Mouse (Mus musculus) thymus, adult 18-20 months (tissue): ENCODE results near the gene Eef1e1.
"Not testable (repeated sequence)": the region's sequence is repeated elsewhere in the genome, so short reads cannot be mapped to it uniquely, and the experiment has no call there.

Experiments
- DNase-seq, 2 experiments: peaks; one replicate each; pipeline ENCODE4 v3.0.0; 2022; ENCODE audit warnings: mixed read lengths in 2 of 2

Eef1e1 gene

DNA sequence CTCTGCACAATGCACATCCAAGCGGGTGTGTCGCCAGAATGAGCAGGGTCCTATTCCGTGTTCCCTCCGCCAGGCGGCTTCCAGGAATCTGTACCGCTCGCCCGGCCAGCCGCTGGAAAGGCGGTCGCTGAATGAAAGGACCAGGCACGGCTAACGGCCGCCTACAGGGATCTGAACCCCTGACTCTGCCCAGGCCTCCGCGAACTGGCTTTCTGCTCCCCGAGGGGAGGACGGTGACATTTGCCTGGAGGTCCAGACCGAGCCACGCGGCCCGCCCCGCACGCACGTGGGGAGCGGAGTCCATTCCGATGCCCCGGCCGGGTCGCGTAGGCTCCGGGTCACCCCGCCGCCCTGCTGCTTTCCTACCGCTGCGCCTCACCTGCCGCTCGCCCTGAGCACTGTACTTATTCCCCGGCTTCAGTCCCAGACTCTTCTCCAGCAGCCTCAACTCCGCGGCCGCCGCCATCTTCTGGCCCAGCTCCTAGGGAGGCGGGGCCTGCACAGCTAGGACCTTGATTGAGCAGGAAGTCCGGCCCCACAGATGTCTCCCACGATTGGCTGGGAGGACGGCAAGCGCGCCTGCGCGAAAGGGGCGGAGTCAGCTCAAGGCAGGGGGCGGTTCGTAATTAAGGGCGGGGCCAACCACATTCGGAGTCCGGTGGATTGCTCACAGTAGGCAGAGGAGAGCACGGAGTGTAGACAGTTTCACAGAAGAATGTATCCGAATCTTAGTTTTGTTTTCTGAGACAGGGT, at the start of gene Eef1e1:
Gene Eef1e1, minus strand, starts transcription at position 531 of the 753 bp plus-strand sequence.
- peak; percentile 93 to 95 for DNase-seq

DNA sequence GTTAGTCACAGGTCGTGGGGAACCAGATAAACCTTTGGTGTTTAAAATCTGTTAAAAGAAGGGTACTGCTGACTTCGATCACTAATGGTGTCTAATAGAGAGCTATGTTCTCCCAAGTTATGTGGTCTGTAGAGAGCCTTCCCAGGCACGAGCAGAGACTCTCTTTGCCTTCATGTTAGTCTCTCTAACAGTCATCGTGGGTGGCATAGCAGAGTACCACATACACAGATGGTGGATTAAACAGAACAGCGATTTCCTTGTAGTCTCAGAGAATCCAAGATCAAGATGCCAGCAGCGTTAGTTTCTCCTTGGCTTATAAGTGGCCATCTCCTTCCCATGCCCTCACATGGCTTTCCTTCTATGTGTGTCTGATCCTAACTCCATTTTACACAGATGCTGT, 32.0 kb upstream of the Eef1e1 start:
- DNase-seq = no peak

GRCm38 (mm10) chr13:38690028-38690427, 31.2 kb upstream of the Eef1e1 start:
- no peak for DNase-seq

- no peak for DNase-seq
Observed at GRCm38 (mm10) chr13:38688761-38689160, 29.9 kb upstream of the Eef1e1 start.

GRCm38 (mm10) chr13:38672336-38672735, 13.5 kb upstream of the Eef1e1 start:
- DNase-seq = no peak

- not testable (repeated sequence) for DNase-seq
Observed at GRCm38 (mm10) chr13:38671451-38671850, 12.6 kb upstream of the Eef1e1 start.

GRCm38 (mm10) chr13:38670051-38670450, 11.2 kb upstream of the Eef1e1 start:
- no peak for DNase-seq

DNA sequence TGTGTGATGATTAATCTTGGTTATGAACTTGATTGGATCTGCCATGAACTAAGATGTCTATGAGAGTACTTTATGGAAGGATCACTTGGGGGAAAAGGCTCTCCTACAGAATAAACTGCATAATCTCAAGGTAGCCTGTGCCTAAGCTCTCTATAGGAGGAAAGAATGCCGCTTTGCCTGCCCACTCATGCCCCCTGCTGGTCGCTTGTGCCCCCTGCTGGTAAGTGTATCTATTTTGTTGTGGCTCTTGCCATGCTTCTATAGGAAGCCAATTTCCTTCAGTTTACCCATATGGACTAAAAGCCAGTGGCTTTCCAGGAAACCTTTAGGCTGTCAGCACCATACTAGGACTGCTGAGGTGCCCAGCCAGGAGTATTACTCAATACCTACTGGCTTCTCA, 9.7 kb upstream of the Eef1e1 start:
- peak; percentile 9 to 13 for DNase-seq

DNA sequence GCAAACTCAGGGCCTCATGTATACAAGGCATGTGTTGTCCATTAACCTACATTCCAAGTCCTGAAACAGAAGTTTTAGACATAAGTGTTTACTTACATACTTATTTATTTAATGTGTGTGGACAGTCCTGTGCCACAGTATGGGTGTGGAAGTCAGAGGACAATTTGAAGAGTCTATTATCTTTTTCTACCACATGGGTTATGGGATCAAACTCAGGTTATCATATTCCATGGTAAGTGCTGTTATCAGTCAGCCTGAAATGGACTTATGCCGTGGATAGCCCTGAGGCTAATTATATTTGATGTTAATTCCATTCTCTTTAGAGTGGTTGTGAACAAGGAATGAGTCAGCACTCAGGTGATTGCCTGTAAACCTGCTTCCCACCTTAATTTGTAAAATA, 5.9 kb upstream of the Eef1e1 start:
- DNase-seq = no peak

GRCm38 (mm10) chr13:38659524-38660136, 772 bp upstream of the Eef1e1 start:
- DNase-seq = no peak

DNA sequence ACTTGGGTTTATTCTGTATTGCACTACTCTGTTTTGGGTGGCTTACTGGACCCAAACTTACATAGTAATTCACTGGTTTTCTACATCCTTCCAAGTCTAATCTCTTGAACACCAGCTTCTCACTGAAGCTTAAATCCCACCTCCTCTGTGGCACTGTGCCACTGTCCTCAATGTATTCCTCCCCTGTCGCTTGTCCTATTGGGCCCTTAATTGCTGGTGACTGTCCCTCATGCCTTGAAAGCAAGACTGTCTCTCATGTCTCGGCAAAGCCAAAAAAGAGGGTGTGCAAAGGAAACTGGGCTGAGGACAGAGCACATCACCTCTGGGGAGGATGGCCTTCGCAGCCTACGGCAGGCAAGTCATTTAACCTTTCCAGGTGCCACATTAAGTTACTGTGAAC, 993 bp downstream of the Eef1e1 start:
- DNase-seq = no peak

- DNase-seq = no peak
Observed at GRCm38 (mm10) chr13:38650292-38650691, 8.6 kb downstream of the Eef1e1 start.

- DNase-seq = no peak
Observed at GRCm38 (mm10) chr13:38649069-38649468, 9.8 kb downstream of the Eef1e1 start.

GRCm38 (mm10) chr13:38641414-38641813, 17.4 kb downstream of the Eef1e1 start:
- DNase-seq = no peak

- DNase-seq = no peak
Observed at GRCm38 (mm10) chr13:38640961-38641360, 17.9 kb downstream of the Eef1e1 start.

GRCm38 (mm10) chr13:38638694-38639093, 20.2 kb downstream of the Eef1e1 start:
- no peak for DNase-seq

GRCm38 (mm10) chr13:38634800-38635269, 24.0 kb downstream of the Eef1e1 start, which contains the start of gene Bloc1s5:
Bloc1s5 (minus strand) TSS chr13:38635109.
- peak; percentile 86 to 89 for DNase-seq

DNA sequence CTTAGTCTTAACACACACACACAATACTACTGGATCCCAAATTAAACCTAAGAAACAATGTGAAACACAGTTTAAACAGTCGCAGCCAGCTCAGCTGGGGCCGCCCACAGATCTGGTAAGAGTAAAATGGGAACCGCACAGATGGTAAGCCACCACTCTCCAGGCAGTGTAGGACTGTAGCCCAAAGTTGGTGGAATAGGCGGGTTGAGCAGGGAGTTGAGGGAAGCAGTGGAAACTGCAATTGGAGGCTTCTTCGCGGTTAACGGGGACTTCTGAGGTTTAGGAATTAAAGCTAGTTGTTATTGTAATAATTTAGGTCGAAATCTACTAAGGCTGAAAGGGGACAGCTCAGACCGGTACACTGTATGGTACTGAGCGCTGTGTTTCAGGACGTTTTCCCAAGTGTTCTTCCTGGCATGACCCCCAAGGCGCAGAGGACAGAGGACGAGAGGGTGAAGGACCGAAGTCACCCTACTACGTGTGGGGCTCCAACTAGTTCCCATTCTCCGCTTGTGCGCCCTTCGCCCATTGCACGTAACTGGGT, 24.5 kb downstream of the Eef1e1 start:
- DNase-seq = no peak

GRCm38 (mm10) chr13:38633287-38634000, 25.4 kb downstream of the Eef1e1 start:
- no peak for DNase-seq

DNA sequence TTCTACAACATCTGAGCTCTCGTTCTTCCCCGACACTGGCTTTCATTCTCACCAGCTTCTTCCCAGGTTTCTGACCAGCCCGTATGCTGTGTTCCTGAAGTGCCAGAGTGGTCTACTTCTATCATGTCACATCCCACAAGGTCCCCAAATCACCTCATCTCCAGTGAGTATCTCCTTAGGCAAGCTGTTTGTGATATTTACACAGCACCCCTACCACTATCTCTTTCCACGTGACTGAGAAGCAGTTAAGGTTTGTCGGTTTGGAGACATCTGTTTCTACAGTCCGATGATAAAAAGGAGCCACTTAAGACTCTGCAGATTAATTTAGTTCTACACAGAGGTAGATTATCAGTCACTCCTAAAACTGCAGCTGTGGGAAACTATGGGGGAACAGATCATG, 26.3 kb downstream of the Eef1e1 start:
- no peak for DNase-seq

DNA sequence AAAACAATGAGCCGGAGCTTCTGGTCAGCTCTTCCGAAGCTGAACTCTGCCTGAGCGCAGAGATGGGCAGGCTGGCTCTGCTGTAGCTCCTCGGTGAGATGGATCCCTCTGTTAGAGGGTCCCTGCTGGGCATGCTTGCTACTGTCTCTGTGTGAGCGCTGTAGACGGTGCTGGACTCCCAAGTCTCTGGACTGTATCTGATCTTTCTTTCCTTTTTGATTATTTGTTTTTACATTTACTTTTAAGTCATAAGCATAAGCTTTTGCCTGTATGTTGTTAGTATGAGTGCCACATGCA, 32.7 kb downstream of the Eef1e1 start:
- no peak for DNase-seq

DNA sequence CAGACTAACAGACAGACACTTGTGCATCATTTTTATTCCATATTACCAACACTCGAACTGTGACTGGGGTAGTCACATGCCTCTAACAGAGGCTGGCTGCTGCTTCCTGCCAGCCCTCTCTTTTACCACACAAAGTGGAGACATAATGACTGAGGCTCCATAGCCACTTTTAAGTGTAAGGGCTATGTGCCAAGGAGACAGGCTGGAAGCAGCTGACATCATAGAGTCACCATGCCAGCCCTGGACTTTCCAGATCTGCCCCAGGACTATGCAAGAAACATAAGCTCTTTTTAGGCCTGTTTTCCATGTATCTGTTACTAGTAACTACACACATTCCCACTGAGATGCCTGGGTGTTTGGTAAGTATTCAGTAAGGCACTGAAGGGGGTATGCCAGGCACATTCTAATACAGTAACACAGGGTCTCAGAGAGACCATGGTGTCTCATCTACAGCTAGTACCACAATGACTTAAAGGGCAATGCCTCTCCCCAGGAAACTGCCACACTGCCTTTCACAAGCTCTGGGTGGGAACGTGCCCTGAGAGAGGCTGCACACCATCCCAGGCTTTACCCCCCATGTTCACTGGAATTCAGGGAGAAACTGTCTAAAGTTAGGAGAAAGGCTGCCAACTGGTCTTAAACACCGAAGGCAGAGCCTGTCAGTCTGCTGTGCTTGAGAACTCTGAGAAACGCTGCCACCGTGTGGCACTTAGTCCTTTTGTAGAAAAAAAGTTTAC, 33.2 kb downstream of the Eef1e1 start:
- DNase-seq = no peak
